Mouse (Mus musculus) spleen, postnatal 14 days (tissue): ENCODE results near the gene Krt31.

Experiments used
- DNase-seq, 2 experiments: peaks; one replicate each; pipeline ENCODE4 v3.0.0; 2021 to 2022; ENCODE audit warnings: low spot score in 2 of 2

Gene Krt31

DNA sequence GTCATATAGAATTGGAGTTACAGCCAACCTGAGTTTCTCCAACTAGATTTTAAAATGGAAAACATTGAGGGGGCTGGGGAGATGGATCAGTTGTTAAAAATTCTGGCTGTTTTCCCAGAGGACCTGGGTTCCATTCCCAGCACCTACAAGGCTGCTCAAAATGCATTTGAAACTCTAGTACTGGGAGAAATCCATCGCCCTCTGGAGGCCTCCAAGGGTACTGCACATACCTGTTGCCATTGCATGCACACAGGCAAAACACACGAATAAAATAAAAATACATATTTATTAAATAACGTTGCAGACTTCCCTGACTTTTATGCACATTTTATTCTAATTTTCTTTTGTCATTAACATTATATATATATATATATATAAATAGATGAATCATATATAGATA is 43.7 kb downstream of the Krt31 start:
- DNase-seq: no peak

DNA sequence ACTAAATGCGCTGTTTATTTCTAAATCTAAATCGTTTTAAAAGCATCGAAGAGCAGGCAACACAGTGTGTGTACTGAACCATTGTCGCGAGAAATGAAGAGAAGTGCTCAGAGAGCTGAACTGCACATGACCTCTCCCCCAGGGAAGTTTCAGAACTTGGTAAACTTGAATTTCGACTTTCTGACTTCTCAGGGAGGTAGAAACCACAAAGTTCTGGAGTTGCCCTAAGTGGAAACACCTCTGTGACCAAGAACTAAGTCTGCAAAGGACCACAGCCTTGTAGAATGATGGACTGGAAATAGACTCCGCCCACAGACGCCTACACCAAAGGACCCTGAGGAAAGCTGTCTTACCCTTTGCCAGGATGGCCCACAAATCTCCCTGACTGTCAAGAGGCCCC is 44.4 kb downstream of the Krt31 start:
- no peak for DNase-seq

DNA sequence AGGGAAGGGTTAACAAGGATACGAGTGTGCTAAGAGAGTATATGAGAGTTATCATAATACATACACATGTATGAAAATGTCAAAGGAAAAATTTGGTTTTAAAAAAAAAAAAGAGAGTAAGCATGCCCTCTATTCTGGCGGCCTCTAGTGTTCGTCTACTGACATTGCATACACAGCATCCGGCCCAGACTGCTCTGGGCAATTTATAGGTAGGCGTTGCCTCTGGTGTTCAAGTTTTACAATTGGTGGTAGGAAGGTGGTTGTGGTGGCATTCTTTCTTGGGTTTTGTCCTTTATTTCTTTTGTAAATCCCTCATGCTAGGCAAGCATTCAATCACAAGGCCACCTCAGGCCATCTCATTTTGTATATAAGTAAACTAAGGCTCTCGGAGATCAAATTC is 45.5 kb downstream of the Krt31 start:
- DNase-seq: no peak

DNA sequence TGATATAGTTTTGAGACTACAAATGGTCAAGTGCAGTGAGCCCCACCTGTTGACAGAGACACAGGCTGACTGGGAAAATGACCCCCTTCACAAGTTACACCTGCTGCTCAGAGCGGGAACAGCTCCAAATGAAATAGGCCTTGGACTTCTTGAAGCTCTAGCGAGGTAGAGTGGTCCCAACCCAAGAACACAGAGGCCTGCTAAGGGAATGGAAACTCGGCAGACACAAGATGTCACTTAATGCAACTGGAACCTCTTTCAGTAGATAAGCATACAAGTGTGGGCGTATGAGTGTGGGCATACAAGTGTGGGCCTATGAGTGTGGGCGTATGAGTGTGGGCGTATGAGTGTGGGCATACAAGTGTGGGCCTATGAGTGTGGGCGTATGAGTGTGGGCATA is 51.3 kb downstream of the Krt31 start:
- no peak for DNase-seq
